Mouse (Mus musculus): Measurements from ENCODE around the gene Ddx58. TPM values are rescaled to one million over a fixed set of nuclear protein-coding genes. Genes with fewer than 3 reads are reported as not detected.
A peak's percentile ranks its signal among the peaks of the same experiment; 100 is the strongest.

The Ddx58 gene
- polyA plus RNA-seq, 2 experiments, result 2.4 to 3.1 TPM

- Histone ChIP-seq H3K4me2 (ENCODE audit: low read depth) (no peak overlapping the region), H3K9me3 (ENCODE audit: control insufficient read depth, low read length) (no peaks in the 10 kb centered on the region), H3K4me3 (ENCODE audit: insufficient read depth in 1 of 2, low read depth in 2 of 2, low read length in 2 of 2) (no peak overlapping the region), H3K4me1 (replicated peaks; ENCODE audit: control insufficient read depth in 2 of 2, insufficient read depth in 2 of 2, low read length in 1 of 2) (no peaks in the 10 kb centered on the region), H3K27me3 (ENCODE audit: control insufficient read depth, insufficient read depth, low read length) (no peaks in the 10 kb centered on the region), H3K27ac (no peak overlapping the region), H3K36me3 (replicated peaks; ENCODE audit: control insufficient read depth, insufficient read depth, low read depth) (no peaks in the 10 kb centered on the region), H3K9ac (replicated peaks) (no peak overlapping the region)
- ATAC-seq (ENCODE audit: insufficient read depth) (no peak), DNase-seq (ENCODE audit: low read depth in 3 of 3, low spot score in 3 of 3) (no peak)
- WGBS (ENCODE audit: insufficient replicate concordance), result 55% methylated on average over 5 of the region's 5 CpGs
- TF ChIP-seq EP300 (IDR thresholded peaks at IDR 0.05; ENCODE audit: low read depth) (no peak), CTCF (IDR thresholded peaks at IDR 0.05; ENCODE audit: low read depth) (no peak)
Measured at GRCm38 (mm10) chr4:40226095-40226494, 13.5 kb downstream of the Ddx58 start.

GRCm38 (mm10) chr4:40221876-40222585 is 17.6 kb downstream of the Ddx58 start:
- DNase-seq (ENCODE audit: low read depth in 3 of 3, low spot score in 3 of 3), result no peak
- Histone ChIP-seq H3K4me2 (ENCODE audit: low read depth) (no peak overlapping the region), H3K4me3 (ENCODE audit: insufficient read depth in 1 of 2, low read depth in 2 of 2, low read length in 2 of 2) (no peak overlapping the region), H3K27ac (no peak overlapping the region), H3K4me1 (replicated peaks; ENCODE audit: control insufficient read depth in 2 of 2, insufficient read depth in 2 of 2, low read length in 1 of 2) (no peaks in the 10 kb centered on the region), H3K9ac (replicated peaks) (no peak overlapping the region), H3K36me3 (replicated peaks; ENCODE audit: control insufficient read depth, insufficient read depth, low read depth) (no peaks in the 10 kb centered on the region), H3K9me3 (ENCODE audit: control insufficient read depth, low read length) (no peaks in the 10 kb centered on the region), H3K27me3 (ENCODE audit: control insufficient read depth, insufficient read depth, low read length) (no peaks in the 10 kb centered on the region)
- TF ChIP-seq CTCF (IDR thresholded peaks at IDR 0.05; ENCODE audit: low read depth), result no peak
- TF ChIP-seq EP300 (IDR thresholded peaks at IDR 0.05; ENCODE audit: low read depth), result no peak
- WGBS (ENCODE audit: insufficient replicate concordance), result 51% methylated on average over 21 of the region's 21 CpGs
- ATAC-seq (ENCODE audit: insufficient read depth), result no peak

- no peaks in the 10 kb centered on the region for H3K4me1 ChIP-seq (replicated peaks; ENCODE audit: control insufficient read depth in 2 of 2, insufficient read depth in 2 of 2, low read length in 1 of 2)
- ATAC-seq (ENCODE audit: insufficient read depth), result no peak
- H3K27ac ChIP-seq, result no peak overlapping the region
- H3K9me3 ChIP-seq (ENCODE audit: control insufficient read depth, low read length), result no peaks in the 10 kb centered on the region
- no peaks in the 10 kb centered on the region for H3K36me3 ChIP-seq (replicated peaks; ENCODE audit: control insufficient read depth, insufficient read depth, low read depth)
- no peak overlapping the region for H3K4me3 ChIP-seq (ENCODE audit: insufficient read depth in 1 of 2, low read depth in 2 of 2, low read length in 2 of 2)
- WGBS (ENCODE audit: insufficient replicate concordance), result 26% methylated on average over 14 of the region's 14 CpGs
- H3K9ac ChIP-seq (replicated peaks), result no peak overlapping the region
- H3K4me2 ChIP-seq (ENCODE audit: low read depth), result no peak overlapping the region
- DNase-seq (ENCODE audit: low read depth in 3 of 3, low spot score in 3 of 3), result no peak
- TF ChIP-seq EP300 (IDR thresholded peaks at IDR 0.05; ENCODE audit: low read depth), result no peak
- no peaks in the 10 kb centered on the region for H3K27me3 ChIP-seq (ENCODE audit: control insufficient read depth, insufficient read depth, low read length)
Measured at GRCm38 (mm10) chr4:40221004-40221760, 18.4 kb downstream of the Ddx58 start.

GRCm38 (mm10) chr4:40220437-40220836 is 19.2 kb downstream of the Ddx58 start:
- Histone ChIP-seq H3K27me3 (ENCODE audit: control insufficient read depth, insufficient read depth, low read length) (no peaks in the 10 kb centered on the region), H3K9ac (replicated peaks) (no peak overlapping the region), H3K36me3 (replicated peaks; ENCODE audit: control insufficient read depth, insufficient read depth, low read depth) (no peaks in the 10 kb centered on the region), H3K4me2 (ENCODE audit: low read depth) (no peak overlapping the region), H3K9me3 (ENCODE audit: control insufficient read depth, low read length) (no peaks in the 10 kb centered on the region), H3K4me1 (replicated peaks; ENCODE audit: control insufficient read depth in 2 of 2, insufficient read depth in 2 of 2, low read length in 1 of 2) (no peaks in the 10 kb centered on the region), H3K4me3 (ENCODE audit: insufficient read depth in 1 of 2, low read depth in 2 of 2, low read length in 2 of 2) (no peak overlapping the region), H3K27ac (no peak overlapping the region)
- WGBS (ENCODE audit: insufficient replicate concordance), result 27% methylated on average over 12 of the region's 12 CpGs
- no peak for TF ChIP-seq CTCF (IDR thresholded peaks at IDR 0.05; ENCODE audit: low read depth)
- DNase-seq (ENCODE audit: low read depth in 3 of 3, low spot score in 3 of 3), result no peak
- no peak for ATAC-seq (ENCODE audit: insufficient read depth)

GRCm38 (mm10) chr4:40218382-40218781 is 21.2 kb downstream of the Ddx58 start:
- no peak overlapping the region for H3K4me3 ChIP-seq (ENCODE audit: insufficient read depth in 1 of 2, low read depth in 2 of 2, low read length in 2 of 2)
- no peak overlapping the region for H3K9ac ChIP-seq (replicated peaks)
- no peak overlapping the region for H3K4me2 ChIP-seq (ENCODE audit: low read depth)
- DNase-seq (ENCODE audit: low read depth in 3 of 3, low spot score in 3 of 3) (no peak), ATAC-seq (ENCODE audit: insufficient read depth) (no peak)
- H3K36me3 ChIP-seq (replicated peaks; ENCODE audit: control insufficient read depth, insufficient read depth, low read depth), result no peaks in the 10 kb centered on the region
- 46% methylated on average over 7 of the region's 7 CpGs for WGBS (ENCODE audit: insufficient replicate concordance)
- TF ChIP-seq EP300 (IDR thresholded peaks at IDR 0.05; ENCODE audit: low read depth) (no peak), CTCF (IDR thresholded peaks at IDR 0.05; ENCODE audit: low read depth) (peak; percentile 62)
- no peaks in the 10 kb centered on the region for H3K27me3 ChIP-seq (ENCODE audit: control insufficient read depth, insufficient read depth, low read length)
- no peak overlapping the region for H3K27ac ChIP-seq
- H3K4me1 ChIP-seq (replicated peaks; ENCODE audit: control insufficient read depth in 2 of 2, insufficient read depth in 2 of 2, low read length in 1 of 2), result no peaks in the 10 kb centered on the region
- H3K9me3 ChIP-seq (ENCODE audit: control insufficient read depth, low read length), result no peaks in the 10 kb centered on the region
